Mouse (Mus musculus): Measurements from ENCODE around the gene Rplp2.

- peak; percentile 63 for TF ChIP-seq CTCF (conservative IDR thresholded peaks at IDR 0.05; ENCODE audit: insufficient read depth, insufficient read length, low read depth, low read length)
- TF ChIP-seq POLR2A (IDR thresholded peaks at IDR 0.05; ENCODE audit: low read depth, low read length): no peak
Observed at GRCm38 (mm10) chr7:141457986-141458660, 11.0 kb downstream of the Rplp2 start.
